In the genomic region with DNA sequence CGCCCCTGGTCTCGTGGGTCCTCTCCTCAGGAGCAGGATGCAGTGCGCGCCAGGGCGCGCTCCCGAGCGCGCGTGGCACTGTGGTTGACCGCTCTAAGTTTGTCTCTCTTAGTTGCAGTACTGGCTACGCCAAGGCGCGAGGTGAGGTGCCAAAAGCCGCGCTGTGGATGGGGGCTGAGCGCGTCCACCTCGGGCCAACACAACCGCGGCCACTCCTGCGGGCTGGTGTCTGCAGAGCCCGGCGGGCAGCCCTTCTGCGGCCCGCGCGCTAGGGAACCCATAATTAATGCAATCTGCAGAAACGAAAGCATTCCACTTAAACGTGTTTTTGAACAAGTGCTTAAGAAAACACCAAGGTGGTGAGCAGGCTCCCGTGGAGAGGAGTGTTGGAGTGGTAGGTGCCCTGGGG, we compare ENCODE assay signal across 8 mouse cellular contexts. TPM values are rescaled to one million over a fixed set of nuclear protein-coding genes. Genes with fewer than 3 reads are reported as not detected.
A peak's percentile ranks its signal among the peaks of the same experiment; 100 is the strongest.
DNase-seq lines count a peak whose midpoint lies in the region; ATAC-seq lines count a peak whose summit lies in the region.

No protein-coding gene starts in this region.

- intact Hi-C loops in gastrocnemius, postnatal 14 days (cut with DNase I; ENCODE audit: low total_unique reads): no loop called here

- H3K4me3 ChIP-seq in midbrain, embryonic 15.5 days: peak overlapping the region; percentile 49

- H3K9ac ChIP-seq in midbrain, embryonic 15.5 days: no peak overlapping the region

- H3K4me1 ChIP-seq in midbrain, embryonic 15.5 days: peaks cover 18% of the 10 kb centered on the region

- no peaks in the 10 kb centered on the region for H3K9me3 ChIP-seq in midbrain, embryonic 15.5 days

- peaks cover 55% of the 10 kb centered on the region for H3K27me3 ChIP-seq in midbrain, embryonic 15.5 days (replicated peaks)

- no peaks in the 10 kb centered on the region for H3K36me3 ChIP-seq in midbrain, embryonic 15.5 days (replicated peaks)

- H3K27ac ChIP-seq in midbrain, embryonic 15.5 days: no peak overlapping the region

- ATAC-seq in midbrain, embryonic 15.5 days (replicated peaks): no peak

- 0% methylated on average over 31 of the region's 31 CpGs for WGBS in midbrain, embryonic 15.5 days

- peak overlapping the region; percentile 98 for H3K4me2 ChIP-seq in midbrain, embryonic 15.5 days

- peak; percentile 97 for DNase-seq in heart, adult 11 months
- no peak for DNase-seq in heart, adult 8-10 months (ENCODE audit: low spot score)
- peak; percentile 9 for DNase-seq in R1 (ENCODE audit: low read depth, low spot score)
- DNase-seq in gastrocnemius, postnatal 14 days: peak; percentile 49
- DNase-seq in kidney, postnatal 14 days: peak; percentile 12
- no peak for DNase-seq in layer of hippocampus, postnatal 14 days (ENCODE audit: low spot score in 2 of 2)
- no peak for DNase-seq in left cerebral cortex, adult 18-20 months (ENCODE audit: low spot score in 2 of 2)

RNA-seq across cellular contexts. Expression of a gene that starts 1.1 kb away (rescaled TPM):
- total RNA-seq in heart, adult 8-10 months (2022): 10 to 100 TPM; 39.4 to 55.1 (median 46.0) TPM
- total RNA-seq in gastrocnemius, postnatal 14 days (2021): 10 to 100 TPM; 59.7 to 74.4 TPM
- polyA plus RNA-seq in midbrain, embryonic 15.5 days (2015; fragmentation: Nextera tagmentation; extraction: Ambion mirVana): 2.9 and 3.3 TPM in 2 replicates
- total RNA-seq in layer of hippocampus, postnatal 14 days (2021): 10 to 100 TPM; 15.7 to 17.6 TPM
- 10 to 100 TPM; 15.6 to 18.3 TPM for total RNA-seq in left cerebral cortex, adult 18-20 months (2021)

Comparison
In these comparisons a context has a peak if more than half of its experiments do, and no peak if none do; other contexts are left out.
1. DNase-seq: peak in heart, adult 11 months (single experiment), R1 (single experiment), gastrocnemius, postnatal 14 days (single experiment) and kidney, postnatal 14 days (single experiment); none in heart, adult 8-10 months (single experiment), layer of hippocampus, postnatal 14 days (0 of 2) and left cerebral cortex, adult 18-20 months (0 of 2).